Mouse (Mus musculus): ENCODE measurements around the gene Acat1.

DNA sequence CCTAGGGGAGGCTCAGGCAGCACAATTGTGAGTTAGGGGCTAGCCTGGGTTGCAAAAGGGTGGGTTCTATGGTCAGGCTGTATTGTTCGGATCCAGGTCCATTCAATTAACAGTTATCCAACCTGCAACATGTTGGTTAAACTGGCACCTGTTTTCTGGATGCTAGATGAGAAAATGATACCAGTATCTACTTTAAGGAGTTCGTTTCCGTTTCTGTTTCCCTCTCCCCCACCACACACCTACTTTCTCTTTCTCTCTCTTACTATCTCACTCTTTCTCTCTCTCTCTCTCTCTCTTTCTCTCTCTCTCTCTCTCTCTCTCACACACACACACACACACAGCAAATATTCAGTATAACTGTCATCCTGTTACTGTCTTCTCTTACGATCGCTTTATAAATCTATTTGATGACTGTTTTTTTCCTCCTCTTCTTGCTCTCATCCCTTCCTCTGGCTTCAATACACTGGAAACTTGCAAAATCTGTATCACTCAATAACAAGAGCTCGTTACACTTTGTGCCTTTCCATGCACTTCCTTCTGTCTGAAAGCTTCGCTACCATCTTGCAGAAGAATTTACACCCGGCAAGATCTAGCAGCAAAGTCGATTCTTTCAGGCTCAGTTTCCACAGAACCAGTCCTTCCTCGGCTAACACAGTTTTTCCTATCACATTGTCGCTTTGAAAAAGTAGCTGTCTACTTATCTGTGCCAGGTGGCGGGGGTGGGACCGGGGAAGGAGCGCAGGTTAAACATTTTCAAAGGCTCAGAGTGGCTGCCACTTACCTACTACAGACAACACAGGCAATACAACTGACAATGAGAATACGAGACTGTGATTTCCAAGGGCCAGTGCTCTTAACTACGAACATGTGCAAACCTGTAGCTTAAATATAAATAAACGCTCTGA lies 74.5 kb downstream of the Acat1 start:
- TF ChIP-seq CTCF (IDR thresholded peaks at IDR 0.05; ENCODE audit: borderline replicate concordance, insufficient read depth, low read depth, low read length), result no peak
- TF ChIP-seq POLR2A (IDR thresholded peaks at IDR 0.05; ENCODE audit: borderline replicate concordance, insufficient read depth, low read length), result no peak

Measured in cerebellum, adult 2 months (tissue).